Mouse (Mus musculus) lung, postnatal 0 days (tissue): ENCODE data around the gene Fam89b.

Experiments
- CTCF ChIP-seq: IDR thresholded peaks from 2 replicates; pipeline ENCODE4 v1.5.1; 2016; ENCODE audit warnings: antibody characterized with exemption, mild to moderate bottlenecking
- EP300 ChIP-seq: IDR thresholded peaks from 2 replicates; pipeline ENCODE4 v1.6.1; 2016; ENCODE audit warnings: antibody characterized with exemption, mild to moderate bottlenecking, control low read depth

GRCm38 (mm10) chr19:5691601-5692000 is 37.9 kb downstream of the Fam89b start:
- TF ChIP-seq EP300 = no peak
- no peak for TF ChIP-seq CTCF
